In the genomic region with DNA sequence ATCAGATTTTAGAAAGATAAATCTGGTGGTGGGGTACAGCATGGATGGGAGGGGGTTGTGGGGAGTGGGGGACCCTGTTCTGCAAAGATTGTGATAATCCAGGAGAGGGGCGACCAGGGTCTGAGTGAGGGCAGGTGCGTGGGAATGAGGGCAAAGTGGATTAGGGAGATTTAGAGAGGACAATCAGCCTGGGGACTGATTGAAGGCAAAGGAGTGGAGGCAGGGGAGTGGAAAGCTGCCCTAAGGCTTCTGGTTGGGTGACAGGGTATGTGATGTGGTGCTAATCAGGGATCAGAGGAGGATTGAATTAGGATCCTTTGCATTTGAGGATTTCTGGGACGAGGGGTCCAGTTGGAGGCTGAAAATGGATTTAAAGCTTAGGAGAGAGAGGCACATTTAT, we compare ENCODE assay signal across 22 mouse cellular contexts.
"Had no signal": no experiment of that assay in that cellular context is flagged by ENCODE, and none has a peak within 500 bp of the region (broad histone marks: within the 10 kb centered on the region; RNA-seq: fewer than 3 reads in every experiment).

No protein-coding gene starts in this region.

- H3K9ac ChIP-seq: intestine, embryonic 15.5 days; limb, embryonic 12.5 days; limb, embryonic 15.5 days; liver, embryonic 14.5 days; liver, postnatal 0 days; lung, embryonic 14.5 days; neural tube, embryonic 13.5 days; stomach, embryonic 15.5 days had no signal

- ATAC-seq: intestine, embryonic 15.5 days; liver, postnatal 0 days; lung, postnatal 0 days had no signal

- H3K36me3 ChIP-seq: intestine, embryonic 15.5 days; limb, embryonic 12.5 days; limb, embryonic 15.5 days; neural tube, embryonic 13.5 days; stomach, embryonic 15.5 days had no signal

- H3K4me3 ChIP-seq: intestine, embryonic 15.5 days; limb, embryonic 12.5 days; limb, embryonic 15.5 days; myocyte; neural tube, embryonic 13.5 days; stomach, embryonic 15.5 days had no signal

- H3K27ac ChIP-seq: intestine, embryonic 15.5 days; limb, embryonic 12.5 days; limb, embryonic 15.5 days; liver, embryonic 14.5 days; macrophage; neural tube, embryonic 13.5 days; stomach, embryonic 15.5 days had no signal

- H3K27me3 ChIP-seq: intestine, embryonic 15.5 days; limb, embryonic 15.5 days; neural tube, embryonic 13.5 days had no signal

- DNase-seq: kidney, adult 11 months; kidney, adult 8-10 months; kidney, postnatal 14 days; kidney, postnatal 4 days; left cerebral cortex, postnatal 4 days; liver, postnatal 0 days; right cerebral cortex, adult 18-20 months; right cerebral cortex, postnatal 14 days; right cerebral cortex, postnatal 4 days; thymus, adult 18-20 months; thymus, postnatal 36 days had no signal

- H3K4me2 ChIP-seq: intestine, embryonic 15.5 days; limb, embryonic 12.5 days; limb, embryonic 15.5 days; liver, embryonic 11.5 days; lung, embryonic 14.5 days; neural tube, embryonic 13.5 days; stomach, embryonic 15.5 days had no signal

- H3K4me1 ChIP-seq: intestine, embryonic 15.5 days; limb, embryonic 12.5 days; limb, embryonic 15.5 days; stomach, embryonic 15.5 days had no signal

- H3K9me3 ChIP-seq: intestine, embryonic 15.5 days; limb, embryonic 12.5 days; limb, embryonic 15.5 days; neural tube, embryonic 13.5 days; stomach, embryonic 15.5 days had no signal
